Mouse (Mus musculus): ENCODE data around the gene Ccdc155. TPM values are rescaled to one million over a fixed set of nuclear protein-coding genes. Genes with fewer than 3 reads are reported as not detected.
"Not testable (repeated sequence)": the region's sequence is repeated elsewhere in the genome, so short reads cannot be mapped to it uniquely, and the experiment has no call there.

Gene Ccdc155
- total RNA-seq, 2 experiments from 2014 or later, result 2.2 to 2.9 TPM

- DNase-seq (ENCODE audit: low spot score in 2 of 2), result no peak
Observed at GRCm38 (mm10) chr7:45165701-45166100, 39.0 kb downstream of the Ccdc155 start.

- no peak for DNase-seq (ENCODE audit: low spot score in 2 of 2)
Observed at GRCm38 (mm10) chr7:45164833-45165232, 39.9 kb downstream of the Ccdc155 start.

DNA sequence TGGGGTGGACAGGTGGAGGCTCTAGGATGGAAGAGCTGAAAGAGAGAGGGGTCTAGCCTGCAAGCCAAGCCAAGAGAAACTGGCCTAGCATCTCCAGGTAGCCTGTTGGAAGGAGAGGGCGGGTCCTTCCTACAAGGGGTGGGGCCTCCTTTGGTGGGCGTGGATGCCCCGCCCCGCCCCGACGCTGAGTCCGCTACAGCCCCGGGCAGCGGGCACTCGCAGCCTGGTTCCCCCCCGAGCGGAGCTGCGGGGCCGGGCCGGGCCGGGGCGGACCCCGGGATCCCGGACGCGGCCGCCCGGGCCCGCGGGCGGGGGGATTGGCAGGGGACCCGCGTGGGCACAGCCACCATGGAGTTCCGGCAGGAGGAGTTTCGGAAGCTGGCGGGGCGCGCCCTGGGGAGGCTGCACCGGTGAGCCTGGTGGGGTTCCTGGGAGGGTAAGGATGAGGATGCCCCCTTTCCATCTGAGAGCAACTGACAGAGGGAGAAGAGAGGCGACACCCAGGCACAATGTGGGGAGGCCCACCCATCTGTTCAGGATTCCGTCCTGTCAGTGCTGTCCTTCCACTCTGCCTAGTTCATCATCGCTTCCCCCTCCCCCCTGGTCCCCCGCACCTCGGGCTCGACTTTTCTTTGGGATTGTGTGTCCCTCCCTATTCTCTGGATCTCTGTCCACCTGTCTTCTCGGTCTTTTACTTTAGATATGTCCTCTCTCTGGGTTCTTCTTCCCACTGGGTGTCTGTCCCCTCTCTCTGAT is 40.8 kb downstream of the Ccdc155 start, which contains the start of gene Slc17a7:
Slc17a7 (plus strand) TSS at position 215 of the 756 bp plus-strand sequence.
- peak; percentile 41 to 53 for DNase-seq (ENCODE audit: low spot score in 2 of 2)

DNA sequence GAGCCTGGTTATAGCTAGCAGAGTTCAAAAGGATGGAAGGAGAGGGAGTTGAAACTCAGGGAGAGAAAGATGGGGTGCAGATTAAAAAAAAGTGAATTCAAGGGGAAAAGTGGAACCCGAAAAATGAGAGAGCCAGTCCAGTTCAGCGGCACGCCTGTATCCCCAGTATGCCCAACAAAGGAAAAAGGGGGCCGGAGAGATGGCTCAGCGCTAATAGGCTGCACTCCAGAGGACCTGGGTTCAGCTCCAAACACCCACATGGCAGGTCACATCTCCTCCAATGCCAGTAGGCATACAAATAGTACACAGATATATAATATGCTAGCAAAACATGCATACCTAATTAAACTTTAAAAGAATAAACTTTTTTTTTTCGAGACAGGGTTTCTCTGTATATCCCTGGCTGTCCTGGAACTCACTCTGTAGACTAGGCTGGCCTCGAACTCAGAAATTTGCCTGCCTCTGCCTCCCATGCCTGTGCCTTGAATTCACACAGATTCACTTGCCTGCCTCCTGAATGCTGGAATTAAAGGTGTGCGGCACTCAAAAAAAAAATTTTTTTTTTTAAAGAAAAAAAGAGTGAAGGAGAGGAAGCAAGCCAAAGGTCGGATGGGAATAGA is 41.6 kb downstream of the Ccdc155 start:
- DNase-seq (ENCODE audit: low spot score in 2 of 2), result no peak

- no peak for DNase-seq (ENCODE audit: low spot score in 2 of 2)
Observed at GRCm38 (mm10) chr7:45162551-45162950, 42.1 kb downstream of the Ccdc155 start.

- DNase-seq (ENCODE audit: low spot score in 2 of 2), result peak; percentile 96 to 97
Observed at GRCm38 (mm10) chr7:45161612-45162473, 42.8 kb downstream of the Ccdc155 start.

GRCm38 (mm10) chr7:45160866-45161265 is 43.8 kb downstream of the Ccdc155 start:
- no peak for DNase-seq (ENCODE audit: low spot score in 2 of 2)

- DNase-seq (ENCODE audit: low spot score in 2 of 2), result no peak
Observed at GRCm38 (mm10) chr7:45160316-45160800, 44.3 kb downstream of the Ccdc155 start.

- DNase-seq (ENCODE audit: low spot score in 2 of 2), result no peak
Observed at GRCm38 (mm10) chr7:45158991-45159390, 45.7 kb downstream of the Ccdc155 start.

DNA sequence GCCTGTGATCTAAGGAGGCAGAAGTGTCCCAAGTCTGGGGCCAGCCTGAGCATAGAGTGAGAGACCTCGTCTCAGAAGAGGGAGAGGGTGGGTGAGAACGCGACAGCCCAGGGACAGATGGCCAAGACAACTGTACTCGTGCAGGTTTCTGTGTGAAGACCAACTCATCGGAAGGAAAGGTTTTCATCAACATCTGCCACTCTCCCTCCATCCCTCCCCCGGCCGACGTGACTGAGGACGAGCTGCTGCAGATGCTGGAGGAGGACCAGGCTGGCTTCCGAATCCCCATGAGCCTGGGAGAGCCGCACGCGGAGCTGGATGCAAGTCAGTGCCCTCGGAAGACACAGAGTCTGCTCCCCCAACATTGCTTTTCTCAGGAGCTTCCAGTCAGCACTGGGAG is 47.2 kb downstream of the Ccdc155 start:
- DNase-seq (ENCODE audit: low spot score in 2 of 2), result peak in 1 of 2 experiments; percentile 24

- no peak for DNase-seq (ENCODE audit: low spot score in 2 of 2)
Observed at GRCm38 (mm10) chr7:45156206-45156605, 48.5 kb downstream of the Ccdc155 start.

DNA sequence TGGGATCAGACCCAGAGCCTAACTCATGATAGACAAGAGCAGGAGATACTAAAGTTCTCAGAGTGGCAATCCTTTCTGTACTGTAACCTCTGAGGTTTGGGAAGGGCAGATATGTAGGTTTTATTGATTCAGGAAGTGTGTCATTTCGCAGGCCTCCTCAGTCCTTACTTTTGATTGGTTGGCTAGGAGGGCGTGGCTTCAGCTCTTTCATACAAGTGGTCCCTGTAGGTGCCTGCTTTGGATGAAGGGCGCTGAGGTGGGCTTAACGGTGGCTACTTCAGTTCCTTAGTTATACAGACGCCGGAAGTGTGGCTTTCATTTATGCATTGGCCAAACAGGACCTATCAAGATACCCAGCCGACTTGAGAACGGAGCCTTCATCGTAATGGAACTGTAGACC is 49.1 kb downstream of the Ccdc155 start:
- DNase-seq (ENCODE audit: low spot score in 2 of 2), result no peak

- peak; percentile 62 to 64 for DNase-seq (ENCODE audit: low spot score in 2 of 2)
Observed at GRCm38 (mm10) chr7:45154993-45155514, 49.6 kb downstream of the Ccdc155 start.

GRCm38 (mm10) chr7:45154096-45154992 is 50.3 kb downstream of the Ccdc155 start, which contains the start of the genes Pih1d1 and Aldh16a1:
Pih1d1 (plus strand) TSS chr7:45154303.
Aldh16a1 (minus strand) TSS chr7:45154584.
- DNase-seq (ENCODE audit: low spot score in 2 of 2), result peak; percentile 96 to 99

- no peak for DNase-seq (ENCODE audit: low spot score in 2 of 2)
Observed at GRCm38 (mm10) chr7:45153586-45153985, 51.1 kb downstream of the Ccdc155 start.

DNA sequence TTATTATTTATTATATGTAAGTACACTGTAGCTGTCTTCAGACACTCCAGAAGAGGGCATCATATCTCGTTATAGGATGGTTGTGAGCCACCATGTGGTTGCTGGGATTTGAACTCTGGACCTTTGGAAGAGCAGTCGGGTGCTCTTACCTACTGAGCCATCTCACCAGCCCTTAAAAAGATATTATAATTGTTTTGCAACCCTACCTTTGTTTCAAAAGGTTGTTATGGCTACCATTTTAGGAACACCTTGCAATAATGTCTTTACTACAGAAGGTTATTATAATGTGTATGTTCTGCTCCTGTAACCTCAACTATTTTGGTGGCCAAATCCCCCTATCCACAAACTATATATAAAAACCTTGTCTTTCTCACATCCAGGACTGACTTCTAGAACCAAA is 51.6 kb downstream of the Ccdc155 start:
- not testable (repeated sequence) for DNase-seq (ENCODE audit: low spot score in 2 of 2)

- no peak for DNase-seq (ENCODE audit: low spot score in 2 of 2)
Observed at GRCm38 (mm10) chr7:45151303-45151702, 53.4 kb downstream of the Ccdc155 start.

DNA sequence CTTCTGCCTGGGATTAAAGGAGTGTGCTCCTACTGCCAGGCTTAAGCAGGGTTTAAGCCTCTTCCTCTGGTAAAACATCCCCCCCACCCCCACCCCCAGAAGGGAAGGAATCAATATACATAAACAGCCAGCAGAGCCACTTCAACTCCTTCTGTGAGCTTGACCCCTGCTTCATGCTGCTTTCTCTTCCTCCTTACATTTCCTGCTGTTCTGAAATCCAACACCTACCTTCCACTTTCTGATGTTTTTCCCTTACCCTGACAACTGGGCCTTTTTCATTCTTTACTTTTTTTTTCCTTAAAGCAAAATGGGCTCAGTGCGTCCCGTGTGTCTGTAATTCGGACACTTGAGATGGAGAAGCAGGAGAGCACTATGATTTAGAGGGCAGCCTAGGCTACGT is 54.4 kb downstream of the Ccdc155 start:
- DNase-seq (ENCODE audit: low spot score in 2 of 2), result no peak

GRCm38 (mm10) chr7:45149545-45149944 is 55.1 kb downstream of the Ccdc155 start:
- no peak for DNase-seq (ENCODE audit: low spot score in 2 of 2)

DNA sequence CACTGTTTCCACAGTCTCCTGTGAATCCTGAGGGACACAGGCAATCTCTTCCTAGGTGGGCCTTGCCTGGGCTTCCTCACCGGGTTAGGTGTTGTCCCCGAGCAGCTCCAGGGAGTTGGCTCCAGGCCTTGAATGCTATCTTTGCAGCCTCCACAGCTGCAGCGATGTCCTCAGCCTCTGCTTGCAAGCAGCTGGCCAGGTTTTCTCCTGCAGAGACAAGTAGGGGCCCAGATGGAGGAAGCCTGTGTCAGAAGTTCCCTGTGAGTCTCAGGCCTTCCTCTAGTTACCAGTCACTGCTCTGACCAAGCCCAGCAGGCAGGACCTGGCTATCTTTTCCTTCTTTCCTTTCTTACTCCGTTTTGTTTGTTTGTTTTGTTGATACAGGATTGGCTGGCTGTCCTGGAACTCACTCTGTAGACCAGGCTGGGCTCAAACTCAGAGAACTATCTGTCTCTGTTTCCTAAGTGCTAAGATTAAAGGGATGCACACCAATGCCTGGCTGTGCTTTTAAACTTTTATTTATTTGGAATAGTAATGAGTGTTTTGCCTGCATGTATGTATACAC is 56.1 kb downstream of the Ccdc155 start:
- DNase-seq (ENCODE audit: low spot score in 2 of 2), result no peak
